Mouse (Mus musculus): ENCODE results near the gene Gm17093. TPM values are rescaled to one million over a fixed set of nuclear protein-coding genes. Genes with fewer than 3 reads are reported as not detected.
"Not testable (repeated sequence)": the region's sequence is repeated elsewhere in the genome, so short reads cannot be mapped to it uniquely, and the experiment has no call there.

Gene Gm17093
- not detected for total RNA-seq (2021)
- polyA plus RNA-seq (2012; rRNA removed) = not detected in 2 replicates
- long read RNA-seq = 0 reads

DNA sequence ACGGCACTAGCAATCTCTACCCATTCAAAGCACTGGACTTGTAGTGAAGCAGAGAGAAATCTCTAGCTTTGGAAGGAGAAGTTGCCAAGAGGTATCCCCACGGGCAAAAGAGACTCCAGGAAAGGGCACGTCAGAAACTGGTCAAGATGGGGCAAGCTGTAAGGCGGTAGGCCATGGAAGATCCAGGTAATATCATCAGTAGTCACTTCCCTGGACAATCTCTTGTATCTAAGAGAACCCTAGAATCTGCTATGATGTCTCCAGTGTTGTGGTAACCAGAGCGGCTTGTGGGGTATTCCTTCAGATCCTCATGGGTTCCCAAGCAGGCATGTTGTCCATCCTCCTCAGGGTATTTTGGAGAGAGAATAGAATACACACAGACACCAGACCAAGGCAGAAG is at the start of gene Gm17093:
Gm17093 (plus strand) TSS at position 301 of the 400 bp plus-strand sequence.
- not testable (repeated sequence) for DNase-seq

DNA sequence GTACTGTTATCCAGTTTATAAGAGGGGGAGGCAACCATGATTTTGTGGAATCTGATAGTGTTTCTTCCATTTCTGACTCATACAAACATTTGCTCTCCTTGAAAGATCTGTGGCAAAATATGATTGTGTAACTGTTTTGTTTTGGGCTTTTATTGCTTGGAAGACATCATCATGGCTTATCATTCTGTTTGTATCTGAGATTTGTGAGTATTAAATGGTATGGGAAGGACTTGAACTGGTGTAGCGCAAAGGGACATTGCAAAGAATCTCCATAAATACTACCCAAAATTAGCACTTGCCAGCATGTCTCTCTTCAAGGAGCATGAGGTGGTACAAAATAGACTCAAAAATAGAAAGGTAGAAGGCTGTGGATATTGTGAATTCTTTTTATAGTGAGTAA is 25.9 kb upstream of the Gm17093 start, which contains the start of gene BC061237:
BC061237 (plus strand) TSS at position 301 of the 400 bp plus-strand sequence.
- not testable (repeated sequence) for DNase-seq

DNA sequence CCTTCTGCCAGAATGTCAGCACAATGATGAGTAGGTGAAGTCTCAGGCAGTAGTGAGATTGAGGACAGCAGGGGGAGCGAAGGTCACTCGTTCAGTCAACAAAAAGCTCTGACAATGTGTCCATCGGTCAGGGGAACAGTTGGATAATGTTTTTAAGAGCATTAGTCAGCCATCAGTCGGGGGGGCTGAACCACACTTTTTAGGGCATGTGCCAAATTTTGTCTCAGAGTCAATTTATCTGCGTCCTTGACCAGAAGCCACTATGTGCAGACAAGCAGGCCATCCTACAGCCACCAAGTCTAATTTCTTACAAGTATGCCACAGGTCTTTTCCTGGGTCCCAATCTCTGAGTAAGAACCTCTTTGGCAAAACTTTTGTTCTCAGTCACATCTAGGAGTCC is 29.9 kb downstream of the Gm17093 start:
- peak; percentile 65 for DNase-seq

Other genes with a start within 250 kb of the Gm17093 start
- not detected for gene Gm8220, start 232.7 kb upstream of the Gm17093 start, total RNA-seq (2021)
- gene Gm8220, start 232.7 kb upstream of the Gm17093 start, polyA plus RNA-seq (2012; rRNA removed) = not detected in 2 replicates
- gene Gm5930, start 179.7 kb upstream of the Gm17093 start, total RNA-seq (2021) = not detected
- gene Gm5930, start 179.7 kb upstream of the Gm17093 start, polyA plus RNA-seq (2012; rRNA removed) = not detected in 2 replicates
- gene Gm8229, start 152.9 kb upstream of the Gm17093 start, total RNA-seq (2021) = not detected
- not detected in 2 replicates for gene Gm8229, start 152.9 kb upstream of the Gm17093 start, polyA plus RNA-seq (2012; rRNA removed)
- not detected for gene Gm3371, start 107.6 kb upstream of the Gm17093 start, total RNA-seq (2021)
- gene Gm3371, start 107.6 kb upstream of the Gm17093 start, polyA plus RNA-seq (2012; rRNA removed) = not detected in 2 replicates
- not detected for gene Gm8232, start 84.6 kb upstream of the Gm17093 start, total RNA-seq (2021)
- not detected in 2 replicates for gene Gm8232, start 84.6 kb upstream of the Gm17093 start, polyA plus RNA-seq (2012; rRNA removed)
- gene BC061237, start 25.8 kb upstream of the Gm17093 start, total RNA-seq (2021) = not detected
- gene BC061237, start 25.8 kb upstream of the Gm17093 start, polyA plus RNA-seq (2012; rRNA removed) = not detected in 2 replicates
- gene Gm8247, start 64.9 kb downstream of the Gm17093 start, total RNA-seq (2021) = not detected
- not detected in 2 replicates for gene Gm8247, start 64.9 kb downstream of the Gm17093 start, polyA plus RNA-seq (2012; rRNA removed)
- gene Gm5624, start 109.7 kb downstream of the Gm17093 start, total RNA-seq (2021) = not detected
- not detected in 2 replicates for gene Gm5624, start 109.7 kb downstream of the Gm17093 start, polyA plus RNA-seq (2012; rRNA removed)
- not detected for gene Gm8257, start 188.2 kb downstream of the Gm17093 start, total RNA-seq (2021)
- gene Gm8257, start 188.2 kb downstream of the Gm17093 start, polyA plus RNA-seq (2012; rRNA removed) = not detected in 2 replicates
- gene Gm8267, start 232.1 kb downstream of the Gm17093 start, total RNA-seq (2021) = not detected
- gene Gm8267, start 232.1 kb downstream of the Gm17093 start, polyA plus RNA-seq (2012; rRNA removed) = not detected in 2 replicates

Measured in adrenal gland, adult 2 months (tissue).